ENCODE assay signal across 8 mouse cellular contexts in genomic region chr13:37452022-37452941, GRCm38 (mm10).
DNase-seq lines count a peak whose midpoint lies in the region; ATAC-seq and TF ChIP-seq lines count a peak whose summit lies in the region.

No protein-coding gene starts in this region.

- H3K27ac ChIP-seq in embryonic facial prominence, embryonic 15.5 days (replicated peaks) = peak overlapping the region; percentile 69
- H3K27ac ChIP-seq in heart, embryonic 14.5 days (replicated peaks in 1 of 2; ENCODE audit: control insufficient read depth in 1 of 2, insufficient read depth in 1 of 2, low read depth in 2 of 2, low read length in 2 of 2) = peak overlapping the region; percentile 35 to 55
- peak overlapping the region; percentile 93 for H3K27ac ChIP-seq in kidney, embryonic 16.5 days (ENCODE audit: low read length)
- H3K27ac ChIP-seq in liver, embryonic 16.5 days (ENCODE audit: low read length) = peak overlapping the region; percentile 58
- peak overlapping the region; percentile 90 for H3K27ac ChIP-seq in stomach, postnatal 0 days (replicated peaks)

- 4% methylated on average over 22 of the region's 22 CpGs for WGBS in embryonic facial prominence, embryonic 15.5 days
- 3% methylated on average over 22 of the region's 22 CpGs for WGBS in heart, embryonic 14.5 days
- 2% methylated on average over 22 of the region's 22 CpGs for WGBS in kidney, embryonic 16.5 days
- WGBS in liver, embryonic 16.5 days (ENCODE audit: insufficient replicate concordance) = 5% methylated on average over 22 of the region's 22 CpGs
- WGBS in stomach, postnatal 0 days = 2% methylated on average over 22 of the region's 22 CpGs

- no peaks in the 10 kb centered on the region for H3K27me3 ChIP-seq in embryonic facial prominence, embryonic 15.5 days
- H3K27me3 ChIP-seq in heart, embryonic 14.5 days (ENCODE audit: control insufficient read depth, insufficient read depth, low read length) = no peaks in the 10 kb centered on the region
- H3K27me3 ChIP-seq in kidney, embryonic 16.5 days (ENCODE audit: insufficient read depth, low read length) = no peaks in the 10 kb centered on the region
- H3K27me3 ChIP-seq in liver, embryonic 16.5 days (ENCODE audit: control insufficient read depth, insufficient read depth, low read depth, low read length) = no peaks in the 10 kb centered on the region
- no peaks in the 10 kb centered on the region for H3K27me3 ChIP-seq in stomach, postnatal 0 days (ENCODE audit: control insufficient read depth, insufficient read depth, low read length)

- ATAC-seq in embryonic facial prominence, embryonic 15.5 days (ENCODE audit: insufficient number of reproducible peaks, low FRiP score, low TSS enrichment, low read depth) = peak; percentile 84
- peak; percentile 58; the same call in 1 of the 2 replicates for ATAC-seq in heart, embryonic 14.5 days (ENCODE audit: insufficient number of reproducible peaks, insufficient read depth, low FRiP score, low read depth)
- ATAC-seq in kidney, embryonic 16.5 days (ENCODE audit: low FRiP score, low TSS enrichment) = peak; percentile 86
- ATAC-seq in liver, embryonic 16.5 days (ENCODE audit: low read depth) = peak; percentile 74
- peak; percentile 94 for ATAC-seq in stomach, postnatal 0 days (ENCODE audit: low FRiP score, low TSS enrichment)

- H3K4me3 ChIP-seq in embryonic facial prominence, embryonic 15.5 days (replicated peaks) = peak overlapping the region; percentile 38
- peak overlapping the region; percentile 30 to 37 for H3K4me3 ChIP-seq in heart, embryonic 14.5 days (ENCODE audit: control insufficient read depth in 1 of 2, insufficient read depth in 1 of 2, low read depth in 1 of 2, low read length in 2 of 2)
- H3K4me3 ChIP-seq in kidney, embryonic 16.5 days (ENCODE audit: low read length) = peak overlapping the region; percentile 41
- peak overlapping the region; percentile 44 for H3K4me3 ChIP-seq in liver, embryonic 16.5 days (ENCODE audit: low read depth, low read length)
- H3K4me3 ChIP-seq in stomach, postnatal 0 days (ENCODE audit: low read depth, low read length) = peak overlapping the region; percentile 31

- no peaks in the 10 kb centered on the region for H3K36me3 ChIP-seq in embryonic facial prominence, embryonic 15.5 days
- H3K36me3 ChIP-seq in heart, embryonic 14.5 days (ENCODE audit: control insufficient read depth, insufficient read depth, low read length) = no peaks in the 10 kb centered on the region
- no peaks in the 10 kb centered on the region for H3K36me3 ChIP-seq in kidney, embryonic 16.5 days (ENCODE audit: insufficient read depth, low read length)
- no peaks in the 10 kb centered on the region for H3K36me3 ChIP-seq in liver, embryonic 16.5 days (ENCODE audit: control insufficient read depth, insufficient read depth)
- no peaks in the 10 kb centered on the region for H3K36me3 ChIP-seq in stomach, postnatal 0 days (ENCODE audit: control insufficient read depth, insufficient read depth, low read length)

- peaks cover 47% of the 10 kb centered on the region for H3K4me1 ChIP-seq in embryonic facial prominence, embryonic 15.5 days
- peaks cover 36 to 47% of the 10 kb centered on the region in 2 experiments for H3K4me1 ChIP-seq in heart, embryonic 14.5 days (ENCODE audit: control insufficient read depth in 2 of 2, insufficient read depth in 2 of 2, low read length in 2 of 2)
- peaks cover 59% of the 10 kb centered on the region for H3K4me1 ChIP-seq in kidney, embryonic 16.5 days (ENCODE audit: insufficient read depth, low read length)
- H3K4me1 ChIP-seq in liver, embryonic 16.5 days (ENCODE audit: control insufficient read depth, low read depth, low read length) = peaks cover 27% of the 10 kb centered on the region
- peaks cover 12% of the 10 kb centered on the region; the same call in 1 of the 2 replicates for H3K4me1 ChIP-seq in stomach, postnatal 0 days (replicated peaks; ENCODE audit: control insufficient read depth, insufficient read depth)

- peak; percentile 39 for TF ChIP-seq CTCF in stomach, postnatal 0 days (IDR thresholded peaks at IDR 0.05; ENCODE audit: low read depth)

- DNase-seq in ovary, adult 18-20 months (ENCODE audit: low spot score) = peak; percentile 67
- DNase-seq in ovary, postnatal 10 days (ENCODE audit: low spot score) = no peak
- DNase-seq in neural tube, embryonic 10.5 days (ENCODE audit: extremely low spot score, low spot score) = peak; percentile 56
- peak; percentile 82 for DNase-seq in stomach, postnatal 0 days (ENCODE audit: low spot score)

- no peaks in the 10 kb centered on the region for H3K9me3 ChIP-seq in embryonic facial prominence, embryonic 15.5 days (replicated peaks)
- peaks cover 8% of the 10 kb centered on the region; the same call in 1 of the 2 replicates for H3K9me3 ChIP-seq in heart, embryonic 14.5 days (ENCODE audit: control insufficient read depth, low read length)
- H3K9me3 ChIP-seq in kidney, embryonic 16.5 days (ENCODE audit: low read length) = no peaks in the 10 kb centered on the region
- H3K9me3 ChIP-seq in liver, embryonic 16.5 days (replicated peaks; ENCODE audit: control insufficient read depth, low read length) = no peaks in the 10 kb centered on the region
- no peaks in the 10 kb centered on the region for H3K9me3 ChIP-seq in stomach, postnatal 0 days (ENCODE audit: control insufficient read depth, low read length)

- TF ChIP-seq EP300 in stomach, postnatal 0 days (optimal IDR thresholded peaks at IDR 0.05) = no peak

- H3K9ac ChIP-seq in embryonic facial prominence, embryonic 15.5 days = no peak overlapping the region; the same call in 1 of the 2 replicates
- peak overlapping the region; percentile 67 for H3K9ac ChIP-seq in heart, embryonic 14.5 days (ENCODE audit: low read length)
- peak overlapping the region; percentile 66 for H3K9ac ChIP-seq in kidney, embryonic 16.5 days (replicated peaks; ENCODE audit: low read length)
- peak overlapping the region; percentile 39 for H3K9ac ChIP-seq in liver, embryonic 16.5 days (ENCODE audit: low read depth, low read length)
- peak overlapping the region; percentile 50 for H3K9ac ChIP-seq in stomach, postnatal 0 days (ENCODE audit: low read length)

- peak overlapping the region; percentile 64 for H3K4me2 ChIP-seq in embryonic facial prominence, embryonic 15.5 days (replicated peaks)
- H3K4me2 ChIP-seq in heart, embryonic 14.5 days (ENCODE audit: low read length) = peak overlapping the region; percentile 66
- peak overlapping the region; percentile 63 for H3K4me2 ChIP-seq in kidney, embryonic 16.5 days (replicated peaks; ENCODE audit: low read depth, low read length)
- H3K4me2 ChIP-seq in liver, embryonic 16.5 days (ENCODE audit: low read depth, low read length) = peak overlapping the region; percentile 46
- peak overlapping the region; percentile 69 for H3K4me2 ChIP-seq in stomach, postnatal 0 days (replicated peaks; ENCODE audit: low read depth)
